Mouse (Mus musculus): ENCODE results near the gene Socs1.
"Not testable (repeated sequence)": the region's sequence is repeated elsewhere in the genome, so short reads cannot be mapped to it uniquely, and the experiment has no call there.

Gene Socs1

DNA sequence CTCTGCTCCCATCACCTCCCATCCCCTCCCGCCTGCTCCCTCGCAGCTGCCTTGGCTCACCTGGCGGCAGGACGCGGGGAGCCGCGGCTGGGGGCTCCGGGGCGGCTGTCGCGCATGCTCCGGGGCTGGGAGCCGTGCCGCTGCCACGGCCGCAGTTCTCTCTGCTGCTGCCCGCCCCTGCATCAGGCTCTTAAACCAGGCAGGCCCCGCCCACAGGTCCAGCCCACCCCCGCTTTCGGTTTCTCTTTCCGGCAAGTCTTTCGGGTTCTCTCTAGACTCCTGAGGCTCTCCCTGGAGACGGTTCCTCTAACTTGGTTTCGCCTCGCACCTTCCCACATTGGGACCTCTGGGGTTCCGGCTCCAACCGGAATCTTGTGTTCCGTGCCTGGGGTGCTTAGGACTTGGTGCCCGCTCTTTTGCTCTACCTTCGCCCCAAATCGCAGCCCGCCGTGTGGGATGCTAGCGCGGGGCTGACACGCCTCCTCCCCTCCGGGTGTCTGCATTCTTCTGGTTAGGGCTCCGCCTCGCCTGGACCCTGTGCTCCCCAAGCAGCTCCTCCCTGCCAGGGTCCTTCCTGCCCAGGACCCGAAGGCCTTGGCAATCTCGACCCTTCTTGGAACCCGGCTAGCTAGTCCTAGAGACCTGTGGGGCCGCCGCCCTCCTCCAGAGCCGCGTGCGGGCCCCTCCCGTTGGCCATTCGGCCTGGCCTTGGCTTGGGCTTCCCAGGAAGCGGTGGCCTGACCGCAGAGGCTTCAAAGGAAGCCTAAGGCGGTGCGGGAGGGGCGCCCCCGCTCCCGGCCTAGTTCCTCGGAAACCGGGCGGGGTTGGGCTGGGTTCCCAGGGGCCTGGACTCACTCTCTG is at the start of gene Socs1:
TSS of gene Socs1 (minus strand) at position 166 of the 861 bp plus-strand sequence.
- DNase-seq (ENCODE audit: low spot score), result peak; percentile 76

DNA sequence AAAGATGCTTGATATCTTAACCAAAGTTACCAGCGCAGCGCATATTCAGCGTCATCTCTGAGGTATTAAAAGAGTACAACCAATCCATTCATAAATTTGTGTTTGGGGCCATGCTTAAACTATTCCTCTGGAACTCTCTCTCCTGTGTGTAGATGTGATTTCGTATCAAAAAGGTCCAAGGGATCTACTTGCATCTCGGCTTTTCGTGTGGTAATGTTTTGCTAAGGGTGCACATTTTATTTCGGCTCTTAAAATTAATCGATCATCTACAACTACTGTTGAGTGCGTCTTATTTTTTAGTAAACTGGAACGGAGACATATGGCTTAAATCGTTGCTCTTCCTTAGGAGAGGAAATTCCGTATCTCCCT is 49.2 kb upstream of the Socs1 start:
- DNase-seq (ENCODE audit: low spot score), result no peak

DNA sequence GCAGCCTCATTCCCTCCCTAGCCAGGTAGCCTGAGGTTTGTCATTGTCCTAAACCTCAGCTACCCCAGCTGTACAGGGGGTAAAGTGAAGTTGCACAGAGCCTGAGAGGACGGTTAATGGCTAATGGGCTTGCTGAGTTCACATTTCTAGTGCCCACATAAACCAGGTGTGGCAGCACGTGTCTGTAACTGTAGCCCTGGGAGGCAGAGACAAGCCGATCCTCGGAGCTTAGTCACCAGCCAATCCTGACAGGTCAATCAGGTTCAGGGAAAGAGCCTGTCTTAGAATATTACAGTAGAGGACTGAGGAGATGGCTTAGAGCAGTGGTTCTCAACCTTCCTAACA is 43.1 kb upstream of the Socs1 start:
- no peak for DNase-seq (ENCODE audit: low spot score)

DNA sequence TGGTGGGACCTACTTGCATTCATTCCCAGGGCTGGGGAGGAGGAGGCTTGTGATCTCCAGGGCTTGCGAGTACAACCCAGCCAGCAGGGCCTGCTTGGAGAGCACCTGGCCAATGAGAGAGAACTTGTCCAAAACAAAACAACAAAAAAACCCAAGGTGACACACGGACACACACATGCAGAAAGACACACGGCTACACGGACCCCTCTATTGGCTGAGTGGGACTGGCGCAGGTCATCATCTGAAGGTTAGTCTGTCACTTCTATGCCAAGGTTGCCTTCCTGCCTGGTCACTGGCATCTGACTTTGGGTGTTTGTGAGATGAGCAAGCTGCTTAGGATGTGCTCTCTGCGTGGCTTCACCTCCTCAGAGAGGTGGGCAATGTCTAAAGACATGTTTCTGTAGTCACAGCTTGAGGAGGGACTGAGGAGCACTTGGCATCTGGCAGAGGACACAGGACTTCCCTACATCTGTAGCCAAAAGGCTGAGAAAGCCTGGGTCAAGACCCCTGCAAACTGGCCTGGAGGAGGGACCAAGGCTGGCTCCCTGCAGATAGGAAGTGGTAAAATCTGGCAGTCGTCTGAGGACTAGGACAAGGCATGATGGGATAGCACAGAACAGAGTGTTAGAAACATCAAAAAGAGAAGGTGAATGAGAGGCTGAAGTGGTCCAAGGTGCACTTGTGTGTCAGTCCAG is 42.6 kb upstream of the Socs1 start:
- no peak for DNase-seq (ENCODE audit: low spot score)

DNA sequence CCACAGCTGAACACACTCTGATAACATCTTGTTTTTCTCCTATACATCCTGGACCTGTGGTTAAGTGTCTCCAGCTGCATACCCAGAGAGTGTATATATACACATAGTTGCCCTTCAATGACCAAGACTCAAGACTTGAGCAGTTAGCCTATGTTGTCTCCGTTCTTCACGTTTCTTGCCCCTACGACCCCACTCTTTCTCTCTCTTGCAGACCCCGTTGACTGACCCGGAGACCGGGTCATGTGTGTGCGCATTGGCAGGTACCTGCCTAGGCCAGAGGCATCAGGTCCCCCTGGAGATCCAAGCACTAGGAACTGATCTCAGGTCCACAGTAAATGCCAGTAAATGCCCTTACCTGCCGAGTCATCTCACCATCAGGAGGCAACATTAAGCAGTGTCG is 41.9 kb upstream of the Socs1 start:
- no peak for DNase-seq (ENCODE audit: low spot score)

DNA sequence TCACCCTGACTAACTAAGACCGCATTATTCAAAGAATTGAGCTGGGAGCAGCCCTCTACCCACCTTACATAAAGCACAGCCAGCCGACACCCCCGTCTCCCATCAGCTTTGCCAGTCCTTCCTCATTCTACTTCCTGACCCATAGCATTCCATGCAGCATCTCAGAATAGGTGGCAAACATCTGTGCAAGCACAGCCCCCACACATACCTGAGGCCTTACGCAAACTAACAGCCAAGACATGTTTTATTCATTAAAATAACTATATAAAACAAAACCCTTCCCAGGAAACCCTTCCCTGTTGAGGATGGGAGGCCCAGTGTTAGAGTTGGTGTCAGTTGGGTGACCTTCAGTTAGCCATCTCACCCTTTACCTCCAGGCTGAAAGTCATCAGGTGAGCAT is 40.5 kb upstream of the Socs1 start:
- no peak for DNase-seq (ENCODE audit: low spot score)

DNA sequence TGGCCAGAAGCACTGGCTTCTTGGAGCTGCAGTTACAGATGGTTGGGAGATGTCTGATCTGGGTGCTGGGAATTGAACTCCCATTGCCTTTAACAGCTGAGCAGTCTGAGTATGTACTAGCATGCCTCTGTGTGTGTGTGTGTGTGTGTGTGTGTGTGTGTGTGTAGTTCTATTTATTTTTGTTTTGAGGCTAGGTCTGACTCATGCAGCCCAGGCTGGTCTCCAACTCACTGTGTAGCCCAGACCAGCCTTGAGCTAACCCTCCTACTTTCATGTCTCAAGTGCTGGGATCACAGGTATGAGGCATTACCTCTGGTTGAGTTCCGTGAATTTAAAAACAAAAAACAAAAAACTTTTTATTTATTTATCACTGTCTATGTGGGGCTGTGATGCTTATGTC is 39.2 kb upstream of the Socs1 start:
- no peak for DNase-seq (ENCODE audit: low spot score)

DNA sequence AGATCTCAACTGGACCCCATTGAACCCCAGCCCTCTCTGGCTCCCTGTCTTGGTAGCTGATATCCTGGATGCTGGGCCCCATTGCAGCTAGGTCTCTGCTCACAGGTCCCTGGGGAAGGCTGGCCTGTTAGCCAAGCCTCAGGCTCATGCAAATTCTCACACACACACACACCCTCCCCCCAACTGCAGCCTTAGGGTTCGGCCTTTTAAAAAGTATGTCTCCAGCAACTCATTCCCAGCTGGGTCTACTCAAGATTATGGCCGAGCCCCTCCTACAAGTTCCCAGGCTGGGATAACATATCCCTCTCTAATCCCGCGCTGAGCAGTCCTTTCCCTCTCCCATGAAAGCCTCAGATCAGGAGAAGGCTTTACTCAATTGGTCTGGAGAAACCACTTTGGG is 36.1 kb upstream of the Socs1 start:
- DNase-seq (ENCODE audit: low spot score), result no peak

DNA sequence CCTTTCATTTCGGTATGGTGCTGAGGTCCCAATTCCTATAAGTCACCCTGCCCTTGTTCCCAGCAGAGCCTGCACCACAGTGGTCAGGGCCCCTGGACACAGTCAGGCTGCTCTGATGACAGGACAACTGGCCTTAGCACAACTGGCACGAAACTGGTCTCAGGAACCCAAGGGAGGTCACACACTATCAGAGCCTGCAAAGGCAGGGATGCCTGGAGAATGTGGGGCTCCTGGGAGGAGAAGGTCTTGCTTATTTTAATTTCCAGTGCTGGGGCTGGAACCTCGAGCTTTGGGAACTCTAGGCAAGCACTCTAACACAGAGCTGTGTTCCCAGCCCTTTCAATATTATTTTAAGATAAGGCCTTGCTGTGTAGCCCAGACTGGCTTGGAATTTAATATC is 34.6 kb upstream of the Socs1 start:
- no peak for DNase-seq (ENCODE audit: low spot score)

DNA sequence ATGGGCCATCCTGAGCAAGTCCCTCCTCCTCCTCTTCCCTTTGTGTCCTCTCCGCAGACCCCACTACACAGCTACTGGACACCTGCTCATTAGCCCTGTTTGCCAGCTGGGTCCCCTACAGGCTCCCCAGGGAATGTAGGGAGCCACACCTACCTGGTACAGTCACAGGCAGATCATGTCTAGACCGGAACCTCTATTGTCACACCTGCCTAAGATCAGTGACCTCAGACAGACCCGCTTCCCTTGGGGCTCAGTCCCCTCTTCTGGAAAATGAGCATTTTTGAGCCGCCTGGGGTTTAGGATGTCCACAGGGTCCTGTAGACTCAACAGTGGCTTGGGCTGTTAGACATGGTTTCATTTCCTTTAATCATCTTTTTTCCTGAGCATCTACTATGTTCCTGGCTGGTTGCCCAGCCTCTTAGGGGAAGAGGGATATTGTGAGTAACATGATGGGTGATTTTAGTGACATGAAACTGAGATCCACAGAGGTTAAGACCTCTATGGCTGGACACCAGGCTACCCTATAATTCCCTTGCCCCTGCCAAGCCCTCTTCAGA is 33.3 kb upstream of the Socs1 start:
- no peak for DNase-seq (ENCODE audit: low spot score)

DNA sequence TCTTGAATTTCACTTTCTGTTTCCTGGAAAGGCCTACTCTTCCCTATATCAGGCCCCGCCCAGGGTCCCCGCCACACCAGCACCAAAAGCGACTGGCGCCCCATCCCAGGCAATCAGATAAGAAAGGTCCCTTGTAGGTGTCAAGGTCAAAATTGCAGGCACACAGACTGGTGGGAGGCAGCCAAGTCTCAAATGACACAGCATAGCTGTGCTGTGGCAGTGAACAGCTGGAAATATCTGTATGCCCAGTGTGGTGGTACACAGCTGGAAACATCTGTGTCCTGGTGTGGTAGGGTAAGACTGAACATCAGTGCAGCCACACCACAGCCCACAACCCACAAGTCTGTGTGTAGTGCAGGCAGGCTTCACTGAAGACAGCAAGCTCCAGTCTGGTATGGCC is 29.5 kb upstream of the Socs1 start:
- DNase-seq (ENCODE audit: low spot score), result no peak

DNA sequence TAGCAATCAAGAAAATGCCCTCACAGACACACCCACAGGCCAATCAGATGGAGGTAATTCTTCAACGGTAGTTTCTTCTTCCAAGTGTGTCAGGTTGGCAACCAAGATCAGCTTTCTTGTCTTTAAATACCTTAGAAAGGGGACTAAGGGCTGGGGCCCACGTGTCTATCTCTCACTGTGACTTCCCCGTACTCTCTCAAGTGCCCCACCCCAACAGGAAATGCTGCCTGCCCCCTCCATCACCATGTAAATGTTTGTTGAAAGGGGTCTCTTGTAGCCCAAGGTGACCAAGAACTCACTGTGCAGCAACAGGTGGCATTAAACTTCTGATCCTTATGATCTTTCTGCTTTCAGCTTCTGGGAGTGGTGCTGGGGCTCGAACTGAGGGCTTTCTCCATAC is 28.4 kb upstream of the Socs1 start:
- DNase-seq (ENCODE audit: low spot score), result no peak

DNA sequence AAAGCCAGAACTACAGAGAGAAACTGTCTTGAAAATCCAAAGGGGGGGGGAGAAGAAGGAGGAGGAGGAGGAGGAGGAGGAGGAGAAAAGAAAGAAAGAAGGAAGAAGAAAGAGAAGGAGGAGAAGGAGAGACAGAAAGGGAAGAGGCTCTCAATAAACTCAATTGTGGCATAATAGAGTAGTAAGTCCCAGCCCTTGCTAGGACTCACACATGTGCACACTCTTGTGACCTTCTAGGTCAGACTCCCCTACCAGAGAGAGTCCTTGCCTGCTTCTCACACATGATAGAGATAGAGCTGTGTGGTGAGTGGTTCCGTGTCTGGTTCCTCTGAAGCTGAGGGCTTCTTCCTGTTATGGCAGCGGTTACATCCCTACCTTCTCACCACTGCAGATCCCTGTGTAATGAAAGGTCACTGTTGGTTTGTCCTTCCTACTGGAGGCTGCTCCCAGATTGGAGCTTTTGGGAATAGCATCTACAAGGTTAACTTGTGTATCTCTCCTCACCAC is 27.6 kb upstream of the Socs1 start, which contains the start of gene Gm11172:
TSS of gene Gm11172 (plus strand) at position 51 of the 507 bp plus-strand sequence.
- no peak for DNase-seq (ENCODE audit: low spot score)

DNA sequence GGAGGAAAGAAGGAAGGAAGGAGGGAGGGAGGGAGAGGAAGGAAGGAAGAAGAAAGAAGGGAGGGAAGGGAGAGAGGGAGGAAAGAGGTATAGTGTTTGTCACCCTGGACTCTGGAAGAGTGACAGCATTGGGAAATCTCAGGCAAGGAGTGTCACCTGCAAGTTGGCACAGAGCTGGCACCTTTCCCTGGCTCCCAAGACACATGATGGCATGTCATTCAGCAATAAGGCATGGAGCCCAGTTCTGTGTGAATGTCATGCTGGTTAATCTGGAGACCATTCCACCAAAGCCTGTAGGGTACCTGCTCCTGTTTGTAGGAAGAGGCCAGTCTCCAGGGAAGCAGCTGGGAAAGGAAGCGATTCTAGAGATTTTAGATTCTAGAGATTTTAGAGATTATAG is 25.0 kb upstream of the Socs1 start:
- DNase-seq (ENCODE audit: low spot score), result no peak

DNA sequence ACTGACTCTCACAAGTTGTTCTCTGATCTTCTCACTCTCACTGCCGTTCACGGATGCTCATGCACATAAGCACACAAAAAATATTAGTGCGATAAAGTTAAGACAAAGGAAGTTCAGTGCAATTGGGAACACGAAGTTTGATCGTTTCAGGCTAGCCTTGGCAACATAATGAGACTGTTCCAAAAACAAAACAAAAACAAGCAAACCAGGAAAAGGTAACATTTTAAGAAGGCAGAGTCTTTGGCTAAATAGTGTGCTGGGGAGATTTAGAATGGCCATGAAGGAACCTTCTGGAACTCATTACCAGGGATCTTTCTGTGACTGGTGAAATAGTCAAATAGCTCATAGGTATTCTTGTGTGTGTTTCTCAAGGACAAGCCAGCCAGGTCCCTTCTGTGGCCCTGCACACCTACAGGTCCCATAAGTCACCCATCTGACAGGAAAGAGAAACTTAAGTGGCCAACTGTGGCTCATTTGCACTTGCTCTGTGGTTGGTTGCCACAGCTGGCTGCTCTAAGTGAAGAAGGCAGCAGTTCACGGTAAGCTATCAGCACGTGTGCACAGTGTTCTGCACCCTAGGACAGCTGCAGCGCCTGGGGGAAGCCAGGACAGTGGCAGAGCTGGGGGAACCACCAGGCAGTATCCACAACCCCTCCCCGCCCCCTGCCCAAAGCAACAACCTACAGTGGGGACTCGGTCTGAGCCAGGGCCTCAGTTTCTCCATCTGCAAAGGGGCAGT is 20.6 kb upstream of the Socs1 start, which contains the start of gene Prm1:
TSS of gene Prm1 (minus strand) at position 51 of the 739 bp plus-strand sequence.
- DNase-seq (ENCODE audit: low spot score), result no peak

DNA sequence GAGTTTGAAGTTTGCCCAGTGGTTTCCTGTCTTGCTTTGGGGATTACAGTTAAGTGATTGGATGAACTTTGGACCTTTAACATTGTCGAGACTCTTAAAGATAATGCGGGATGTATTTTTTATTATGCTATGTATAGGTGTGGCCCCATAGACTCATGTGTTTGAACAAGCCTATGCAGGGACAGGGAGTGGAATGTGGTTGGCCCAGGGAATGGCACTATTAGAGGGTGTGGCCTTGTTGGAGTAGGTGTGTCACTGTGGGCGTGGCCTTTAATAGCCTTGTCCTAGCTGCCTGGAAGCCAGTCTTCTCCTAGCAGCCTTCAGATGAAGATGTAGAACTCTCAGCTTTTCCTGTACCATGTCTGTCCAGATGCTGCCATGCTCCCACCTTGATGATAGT is 17.1 kb upstream of the Socs1 start:
- DNase-seq (ENCODE audit: low spot score), result not testable (repeated sequence)

DNA sequence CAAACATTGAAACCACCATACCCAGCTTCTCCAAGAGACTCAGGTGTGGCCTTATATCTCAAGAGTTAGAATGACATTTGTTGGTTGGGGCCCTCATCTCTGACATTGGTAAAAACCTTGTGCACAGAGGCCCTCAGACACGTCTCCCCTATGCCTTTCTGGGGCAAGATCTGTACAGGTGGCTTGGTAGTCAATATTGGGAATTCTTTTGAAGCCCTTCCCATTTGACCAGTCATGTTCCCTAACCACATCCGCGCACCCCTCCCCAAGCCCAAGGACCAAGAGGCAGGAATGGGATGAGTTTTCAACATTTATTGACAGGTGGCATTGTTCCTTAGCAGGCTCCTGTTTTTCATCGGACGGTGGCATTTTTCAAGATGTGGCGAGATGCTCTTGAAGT is 10.7 kb upstream of the Socs1 start, which contains the start of gene Prm2:
TSS of gene Prm2 (minus strand) at position 101 of the 400 bp plus-strand sequence.
- no peak for DNase-seq (ENCODE audit: low spot score)

DNA sequence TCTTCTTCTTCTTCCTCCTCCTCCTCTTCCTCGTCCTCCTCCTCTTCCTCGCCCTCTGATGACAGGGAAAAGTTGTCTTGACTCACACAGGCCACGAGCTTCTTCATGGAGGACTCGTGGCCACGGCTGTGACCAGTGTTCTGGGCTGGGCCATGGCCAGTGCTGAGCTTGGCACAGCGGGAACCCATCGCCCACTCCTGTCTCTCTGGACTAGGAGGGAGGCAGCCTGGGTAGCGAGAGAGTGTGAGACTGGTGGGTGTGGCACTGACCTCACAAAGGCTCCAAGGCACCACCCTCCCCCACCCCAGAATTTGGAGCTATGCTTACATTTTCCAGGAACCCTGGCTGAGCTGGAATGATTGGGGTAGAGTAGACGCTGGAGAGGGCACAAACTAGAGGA is 5.4 kb upstream of the Socs1 start, which contains the start of gene Prm3:
TSS of gene Prm3 (minus strand) at position 213 of the 400 bp plus-strand sequence.
- DNase-seq (ENCODE audit: low spot score), result no peak

DNA sequence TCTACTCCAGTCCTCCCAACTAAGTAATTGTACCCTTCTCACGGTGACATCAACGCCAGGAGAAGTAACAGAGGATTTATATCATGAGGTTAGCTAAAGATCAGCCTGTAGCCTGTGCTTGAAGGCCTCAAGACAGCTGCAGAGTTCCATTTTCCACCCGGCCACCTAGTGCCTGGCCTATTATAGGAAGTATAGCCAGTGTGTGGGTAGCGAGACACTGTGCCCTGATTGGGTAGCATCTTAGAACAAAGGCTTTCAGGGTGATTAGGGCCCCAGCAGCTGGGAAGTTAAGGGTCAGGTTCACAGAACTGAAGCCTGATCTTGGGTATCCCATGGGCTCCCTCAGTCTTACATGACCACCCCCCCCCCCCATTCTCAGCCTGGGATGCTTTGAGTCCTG is 3.5 kb upstream of the Socs1 start:
- DNase-seq (ENCODE audit: low spot score), result no peak

DNA sequence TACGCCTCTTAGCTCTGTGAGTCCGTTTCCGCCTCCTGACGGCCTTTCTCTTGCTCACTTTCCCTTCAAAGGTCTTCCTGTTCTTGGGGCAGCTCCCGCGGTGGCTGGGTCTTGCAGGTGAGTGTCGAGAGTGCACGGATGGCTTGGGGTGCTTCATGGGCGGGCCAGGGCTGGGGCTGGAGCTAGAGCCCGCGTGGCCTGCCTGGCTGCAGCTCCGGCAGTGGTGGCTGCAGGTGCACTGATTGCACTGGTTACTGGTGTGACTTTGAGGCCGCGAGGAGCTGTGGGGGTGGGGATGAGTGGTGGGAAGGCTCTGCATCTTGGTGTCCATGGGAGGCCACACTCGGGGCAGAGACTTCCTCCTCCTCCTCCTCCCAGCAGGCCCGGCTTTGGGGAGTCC is 2.9 kb upstream of the Socs1 start, which contains the start of gene Tnp2:
TSS of gene Tnp2 (minus strand) at position 390 of the 400 bp plus-strand sequence.
- DNase-seq (ENCODE audit: low spot score), result no peak

DNA sequence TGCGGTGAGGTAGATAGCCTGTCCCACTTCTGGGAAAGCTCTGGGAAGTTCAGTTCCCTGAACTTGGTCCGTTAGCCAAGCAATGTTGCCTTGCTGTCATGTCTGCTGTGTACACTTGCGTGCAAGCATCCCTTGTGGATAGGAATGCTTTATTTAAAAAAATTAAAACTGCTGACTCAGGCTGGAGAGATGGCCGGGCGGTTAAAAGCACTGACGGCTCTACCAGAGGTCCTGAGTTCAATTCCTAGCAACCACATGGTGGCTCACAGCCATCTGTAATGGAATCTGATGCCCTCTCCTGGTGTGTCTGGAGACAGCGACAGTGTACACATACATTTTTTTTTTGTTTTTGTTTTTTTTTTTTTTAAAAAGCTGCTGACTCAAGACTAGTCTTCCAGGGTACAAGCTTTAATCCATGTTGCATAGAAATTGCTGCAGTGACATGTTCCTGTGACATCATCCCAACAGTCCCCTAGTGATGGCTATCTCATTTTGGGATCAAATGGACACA is 2.3 kb upstream of the Socs1 start:
- no peak for DNase-seq (ENCODE audit: low spot score)

Measured in ovary, postnatal 14 days (tissue).